Mouse (Mus musculus) forebrain, embryonic 15.5 days (tissue): ENCODE results near the gene Prr14l. TPM values are rescaled to one million over a fixed set of nuclear protein-coding genes. Genes with fewer than 3 reads are reported as not detected.
"Not testable (repeated sequence)": the region's sequence is repeated elsewhere in the genome, so short reads cannot be mapped to it uniquely, and the experiment has no call there.

Experiments used
- ATAC-seq: fragments of 200-750 bp; cut with Nextera tagmentation; replicated peaks from 2 replicates; pipeline ENCODE4 v1.8.0; 2017; ENCODE audit warnings: mild to moderate bottlenecking, moderate TSS enrichment, moderate library complexity
- H3K27ac ChIP-seq: fragments of 300-500 bp; sonication (generic); replicated peaks from 2 replicates; pipeline ENCODE4 v1.5.1; 2015; ENCODE audit warnings: mild to moderate bottlenecking, inconsistent platforms
- H3K27me3 ChIP-seq: fragments of 300-500 bp; sonication (generic); 2 replicates; pipeline ENCODE4 v1.6.1; 2015; ENCODE audit warnings: inconsistent platforms
- H3K36me3 ChIP-seq: fragments of 300-500 bp; sonication (generic); 2 replicates; pipeline ENCODE4 v1.6.1; 2015; ENCODE audit warnings: mild to moderate bottlenecking, inconsistent platforms
- H3K4me1 ChIP-seq: fragments of 300-500 bp; sonication (generic); 2 replicates; pipeline ENCODE4 v1.6.1; 2015; ENCODE audit warnings: inconsistent platforms
- H3K4me2 ChIP-seq: fragments of 300-500 bp; sonication (generic); replicated peaks from 2 replicates; pipeline ENCODE4 v1.6.1; 2015; ENCODE audit warnings: mild to moderate bottlenecking, inconsistent platforms
- H3K4me3 ChIP-seq: fragments of 300-500 bp; sonication (generic); 2 replicates; pipeline ENCODE4 v1.5.1; 2015; ENCODE audit warnings: mild to moderate bottlenecking, inconsistent platforms
- H3K9ac ChIP-seq: fragments of 300-500 bp; sonication (generic); replicated peaks from 2 replicates; pipeline ENCODE4 v1.6.1; 2015; ENCODE audit warnings: mild to moderate bottlenecking, inconsistent platforms
- H3K9me3 ChIP-seq: fragments of 300-500 bp; sonication (generic); 2 replicates; pipeline ENCODE4 v1.6.1; 2016; ENCODE audit warnings: inconsistent platforms
- WGBS: fragments of 180-500 bp; shearing (Covaris S2); methylation state at CpG from one replicate; pipeline ENCODE4 v1.1.7; 2015; ENCODE audit warnings: mixed read lengths; 5-methylcytosine and 5-hydroxymethylcytosine counted together
- polyA plus RNA-seq: library from polyadenylated mRNA; unstranded; fragments of >200 nt; fragmentation: Nextera tagmentation; extraction: Ambion mirVana; gene quantifications from 2 replicates; pipeline ENCODE4 v1.2.1, GENCODE M21; 2015

The Prr14l gene
- polyA plus RNA-seq, 1 experiment from 2014 or later: 17.5 TPM

GRCm38 (mm10) chr5:32747650-32748375 is 106.2 kb downstream of the Prr14l start:
- Histone ChIP-seq H3K4me3 (no peak overlapping the region), H3K36me3 (no peaks in the 10 kb centered on the region), H3K9ac (no peak overlapping the region), H3K27ac (no peak overlapping the region), H3K4me1 (peaks cover 8% of the 10 kb centered on the region; the same call in 1 of the 2 replicates), H3K4me2 (no peak overlapping the region), H3K9me3 (no peaks in the 10 kb centered on the region), H3K27me3 (no peaks in the 10 kb centered on the region)
- 0 out of 2 replicates have a peak, but pooled peaks have one; percentile 56 for ATAC-seq
- 64% methylated on average over 6 of the region's 6 CpGs for WGBS

DNA sequence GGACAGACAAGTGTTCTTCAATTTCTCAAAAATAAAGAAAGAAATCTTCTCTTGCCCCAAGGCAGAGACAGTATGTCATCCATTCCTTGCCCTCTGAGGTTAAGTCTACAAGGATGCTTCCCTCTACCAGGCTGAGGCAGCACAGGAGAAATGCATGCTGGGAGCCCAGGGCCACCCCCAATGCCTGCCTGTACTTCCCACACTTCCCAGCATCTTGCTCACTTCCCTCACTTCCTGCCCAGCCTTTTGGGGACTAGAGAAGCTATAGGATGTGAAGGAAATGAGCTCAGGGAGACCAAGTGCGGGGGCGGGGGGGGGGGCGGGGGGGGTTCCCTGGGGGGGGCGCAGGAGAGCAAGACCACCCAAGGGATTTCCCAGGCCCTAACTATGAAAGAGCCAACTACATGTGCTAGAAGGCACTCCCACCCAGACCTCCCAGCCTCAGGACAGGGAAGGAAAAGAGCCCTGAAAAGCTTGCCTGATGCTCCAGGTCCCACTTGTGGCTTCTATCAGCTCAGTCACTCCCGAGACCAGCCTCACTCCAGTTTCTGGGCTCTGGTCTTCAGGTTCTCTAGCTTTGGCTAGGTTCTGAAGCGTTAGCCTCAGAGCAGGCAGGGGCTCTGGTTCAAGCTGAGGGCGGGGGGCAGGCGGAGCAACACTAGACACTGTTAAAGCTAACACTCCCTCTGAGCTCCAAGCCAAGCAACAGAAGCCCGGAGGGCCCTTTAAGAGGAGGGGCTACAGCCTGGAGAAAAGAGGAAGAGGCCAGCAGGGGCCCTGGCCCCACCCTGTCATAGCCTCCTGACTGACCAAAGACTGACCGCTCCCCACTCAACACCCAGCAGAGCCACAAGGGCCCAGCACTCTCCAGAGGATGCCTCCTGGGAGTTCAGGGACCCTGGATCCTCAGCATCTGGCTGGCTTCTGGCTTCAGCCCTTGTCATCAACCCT is 108.1 kb downstream of the Prr14l start:
- Histone ChIP-seq H3K4me1 (peaks cover 18% of the 10 kb centered on the region), H3K9me3 (no peaks in the 10 kb centered on the region), H3K36me3 (no peaks in the 10 kb centered on the region), H3K4me3 (peak overlapping the region; percentile 20; the same call in 1 of the 2 replicates), H3K27ac (no peak overlapping the region), H3K27me3 (no peaks in the 10 kb centered on the region), H3K4me2 (no peak overlapping the region; the same call in 1 of the 2 replicates), H3K9ac (no peak overlapping the region)
- no peak for ATAC-seq
- 10% methylated on average over 10 of the region's 10 CpGs for WGBS

GRCm38 (mm10) chr5:32742149-32742548 is 111.9 kb downstream of the Prr14l start:
- H3K27ac ChIP-seq: peak overlapping the region; percentile 70
- H3K4me3 ChIP-seq: no peak overlapping the region
- ATAC-seq: peak; percentile 58
- H3K27me3 ChIP-seq: no peaks in the 10 kb centered on the region
- H3K4me2 ChIP-seq: no peak overlapping the region
- H3K36me3 ChIP-seq: no peaks in the 10 kb centered on the region
- WGBS: 35% methylated on average over 9 of the region's 9 CpGs
- no peaks in the 10 kb centered on the region for H3K9me3 ChIP-seq
- no peak overlapping the region for H3K9ac ChIP-seq
- H3K4me1 ChIP-seq: peaks cover 21% of the 10 kb centered on the region

DNA sequence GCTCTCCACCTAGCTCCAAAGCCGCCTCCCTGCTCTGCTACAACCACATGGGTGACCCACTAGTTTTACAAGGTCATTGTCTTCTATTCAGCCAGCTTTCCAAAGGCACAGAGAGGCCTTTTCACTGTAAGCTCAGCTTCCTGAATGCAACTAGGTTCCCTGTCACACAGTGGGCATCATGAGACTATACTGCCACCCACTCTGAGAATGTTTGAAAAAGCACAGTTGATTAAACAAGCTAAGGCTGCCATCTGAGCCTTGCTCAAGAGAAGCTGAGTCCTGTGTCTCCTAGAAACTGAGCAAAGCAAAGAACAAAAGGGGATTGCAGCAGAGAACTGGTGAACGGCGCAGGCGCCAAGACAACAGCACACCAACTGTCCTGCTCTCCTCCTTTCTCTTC is 112.7 kb downstream of the Prr14l start:
- 42% methylated on average over 4 of the region's 4 CpGs for WGBS
- not testable (repeated sequence) for H3K27me3 ChIP-seq, H3K9me3 ChIP-seq, H3K4me3 ChIP-seq, H3K4me2 ChIP-seq, H3K36me3 ChIP-seq, H3K9ac ChIP-seq
- Histone ChIP-seq H3K27ac (peak overlapping the region; percentile 70), H3K4me1 (peaks cover 21% of the 10 kb centered on the region)
- ATAC-seq: peak; percentile 59

- ATAC-seq, H3K27me3 ChIP-seq, H3K9me3 ChIP-seq, H3K9ac ChIP-seq, H3K36me3 ChIP-seq, H3K4me3 ChIP-seq, H3K4me2 ChIP-seq: not testable (repeated sequence)
- 71% methylated on average over 8 of the region's 8 CpGs for WGBS
- peak overlapping the region; percentile 70 for H3K27ac ChIP-seq
- H3K4me1 ChIP-seq: peaks cover 18% of the 10 kb centered on the region
These were observed 113.2 kb downstream of the Prr14l start for GRCm38 (mm10) chr5:32740850-32741249.

GRCm38 (mm10) chr5:32740138-32740537 is 113.9 kb downstream of the Prr14l start:
- no peaks in the 10 kb centered on the region for H3K27me3 ChIP-seq
- H3K9ac ChIP-seq: no peak overlapping the region
- no peaks in the 10 kb centered on the region; the same call in 1 of the 2 replicates for H3K36me3 ChIP-seq
- H3K27ac ChIP-seq: peak overlapping the region; percentile 70; the same call in 1 of the 2 replicates
- H3K4me3 ChIP-seq: no peak overlapping the region
- WGBS: 98% methylated on average over 3 of the region's 3 CpGs
- no peak for ATAC-seq
- no peaks in the 10 kb centered on the region for H3K9me3 ChIP-seq
- peaks cover 18% of the 10 kb centered on the region for H3K4me1 ChIP-seq
- H3K4me2 ChIP-seq: no peak overlapping the region

Other genes with a start within 250 kb of the Prr14l start
- gene Yes1, start 243.1 kb downstream of the Prr14l start, polyA plus RNA-seq: 23.3 and 23.7 TPM in 2 replicates
- gene Pisd, start 68.6 kb downstream of the Prr14l start, polyA plus RNA-seq: 95.0 and 98.8 TPM in 2 replicates
- gene Gm20671, start 27.1 kb downstream of the Prr14l start, polyA plus RNA-seq: not detected in 2 replicates
- 35.6 and 35.7 TPM in 2 replicates for gene Depdc5, start 9.4 kb upstream of the Prr14l start, polyA plus RNA-seq
- 569 and 595 TPM in 2 replicates for gene Ywhah, start 164.6 kb upstream of the Prr14l start, polyA plus RNA-seq
- gene Slc5a1, start 250.0 kb upstream of the Prr14l start, polyA plus RNA-seq: not detected in 2 replicates